Comparison of ENCODE assay signal across 9 mouse cellular contexts in the genomic region with DNA sequence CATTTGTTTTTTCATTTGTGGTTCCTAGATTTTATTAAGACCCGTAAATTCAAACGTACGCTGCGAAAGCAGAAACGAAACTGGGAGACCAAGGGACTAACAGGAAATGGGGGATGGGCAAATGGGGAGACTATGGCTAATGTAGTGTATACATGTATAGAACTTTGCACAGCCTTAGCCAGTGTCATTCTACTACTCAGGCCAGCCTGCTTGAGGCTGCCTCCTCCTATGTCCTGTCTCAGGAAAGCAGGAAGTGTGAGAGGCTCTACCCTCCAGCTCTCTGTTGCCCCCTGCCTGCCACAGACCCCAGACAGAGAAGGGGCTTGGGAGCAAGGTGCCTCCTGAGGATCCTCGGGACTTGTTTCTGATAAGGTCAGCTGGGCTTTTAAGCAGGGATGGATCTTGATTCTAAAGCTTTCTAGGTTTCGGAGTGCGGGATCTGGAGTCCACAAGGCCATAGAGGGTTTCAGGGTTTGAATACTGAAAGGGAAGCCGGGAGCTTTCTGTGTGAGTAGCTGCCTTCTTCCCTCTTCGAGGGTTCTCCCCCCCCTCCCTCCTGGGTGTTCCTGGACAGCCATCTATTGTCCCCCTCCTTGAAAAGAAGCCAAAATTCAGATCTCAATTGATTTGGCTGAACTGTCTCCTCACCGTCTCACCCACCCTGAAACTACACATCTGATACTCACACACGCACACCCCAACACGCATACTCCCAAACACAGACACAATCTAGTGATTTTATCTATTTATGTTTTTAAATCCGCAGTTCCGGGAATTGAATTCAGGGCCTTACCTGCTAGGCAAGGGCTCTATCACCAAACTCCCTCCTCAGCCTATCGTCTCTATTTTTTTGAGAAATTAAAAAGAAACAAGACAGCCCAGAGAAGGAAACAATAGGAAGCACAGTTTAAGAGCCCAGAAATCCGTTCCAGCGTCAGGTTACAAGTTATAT. TPM values are rescaled to one million over a fixed set of nuclear protein-coding genes. Genes with fewer than 3 reads are reported as not detected.
A peak's percentile ranks its signal among the peaks of the same experiment; 100 is the strongest.
DNase-seq lines count a peak whose midpoint lies in the region; ATAC-seq and TF ChIP-seq lines count a peak whose summit lies in the region.
"Had no signal": no experiment of that assay in that cellular context is flagged by ENCODE, and none has a peak within 500 bp of the region (broad histone marks: within the 10 kb centered on the region; RNA-seq: fewer than 3 reads in every experiment).

No protein-coding gene starts in this region.

- H3K36me3 ChIP-seq in liver, adult 2 months (ENCODE audit: control insufficient read depth, insufficient read depth, low read length), result peaks cover 8% of the 10 kb centered on the region; the same call in 1 of the 2 replicates

- intact Hi-C loops in left cerebral cortex, postnatal 14 days (cut with DNase I), result no loop called here
- intact Hi-C loops in left cerebral cortex, postnatal 36 days (cut with DNase I), result no loop called here
- intact Hi-C loops in heart, postnatal 25 days (cut with DNase I), result loop anchor here (2.0 kb wide), 1 partner anchor 32 kb away; no protein-coding TSS in a partner anchor

- TF ChIP-seq CTCF in liver, adult 2 months (IDR thresholded peaks at IDR 0.05; ENCODE audit: low read depth, low read length), result peak; percentile 65
- TF ChIP-seq CTCF in olfactory bulb, adult 2 months (IDR thresholded peaks at IDR 0.05; ENCODE audit: insufficient read depth, low read depth, low read length), result no peak

- peaks cover 28% of the 10 kb centered on the region for H3K79me2 ChIP-seq in liver, adult 2 months (ENCODE audit: control insufficient read depth, insufficient read depth, low read length)

- H3K4me3 ChIP-seq in liver, adult 2 months (ENCODE audit: insufficient read depth, low read depth, low read length), result peak overlapping the region; percentile 5; the same call in 1 of the 2 replicates
- H3K4me3 ChIP-seq in olfactory bulb, adult 2 months (ENCODE audit: insufficient read depth, low read depth, low read length), result peak overlapping the region; percentile 1; the same call in 1 of the 2 replicates
- H3K4me3 ChIP-seq: myocyte had no signal

- no peak for TF ChIP-seq POLR2A in liver, adult 2 months (IDR thresholded peaks at IDR 0.05; ENCODE audit: extremely low read depth, insufficient read depth, low read length)
- TF ChIP-seq POLR2A in olfactory bulb, adult 2 months (IDR thresholded peaks at IDR 0.05; ENCODE audit: insufficient read depth, low read depth, low read length), result no peak

- 73% methylated on average over 18 of the region's 18 CpGs for WGBS in liver, adult 2 months
- WGBS in olfactory bulb, adult 2 months, result 73% methylated on average over 18 of the region's 18 CpGs

- no peak for ATAC-seq in cerebellum, adult (ENCODE audit: insufficient number of reproducible peaks, low FRiP score, low TSS enrichment)

- H3K27me3 ChIP-seq in liver, adult 2 months (ENCODE audit: control insufficient read depth, insufficient read depth, low read length), result no peaks in the 10 kb centered on the region

- peak; percentile 13 to 37 for DNase-seq in left cerebral cortex, postnatal 14 days (ENCODE audit: low spot score in 2 of 2)
- DNase-seq in left cerebral cortex, postnatal 36 days (ENCODE audit: low spot score in 2 of 2), result no peak
- peak; percentile 50 to 66 for DNase-seq in adrenal gland, postnatal 36 days
- DNase-seq in heart, postnatal 25 days (ENCODE audit: low spot score), result peak; percentile 48
- DNase-seq in liver, adult 2 months (ENCODE audit: extremely low read depth, low read depth, low spot score), result peak; percentile 42
- DNase-seq in retina, postnatal 1 day, result no peak

- H3K27ac ChIP-seq in liver, adult 2 months (replicated peaks; ENCODE audit: insufficient read depth, low read depth, low read length), result peak overlapping the region; percentile 31
- no peak overlapping the region for H3K27ac ChIP-seq in olfactory bulb, adult 2 months (ENCODE audit: insufficient read depth, low read depth, low read length)

- peak overlapping the region; percentile 5 for H3K9ac ChIP-seq in liver, adult 2 months (ENCODE audit: low read depth, low read length)

- H3K4me1 ChIP-seq in liver, adult 2 months (ENCODE audit: control insufficient read depth, insufficient read depth, low read length), result peaks cover under 1% of the 10 kb centered on the region; the same call in 1 of the 2 replicates
- H3K4me1 ChIP-seq in olfactory bulb, adult 2 months (ENCODE audit: control insufficient read depth, insufficient read depth, low read length), result no peaks in the 10 kb centered on the region

RNA-seq across cellular contexts. Expression of gene Casp8, which starts 7.4 kb away (rescaled TPM):
- total RNA-seq in left cerebral cortex, postnatal 14 days (2021), result 1 to 10 TPM; 4.2 to 4.7 TPM
- total RNA-seq in left cerebral cortex, postnatal 36 days (2021), result 1 to 10 TPM; 2.5 to 2.6 TPM
- 10 to 100 TPM; 20.3 to 22.3 TPM for total RNA-seq in adrenal gland, postnatal 36 days (2021)
- total RNA-seq in heart, postnatal 25 days (2021), result 1 to 10 TPM; 8.0 to 8.2 TPM
- 14.6 and 20.1 TPM in 2 replicates for total RNA-seq in liver, adult 2 months (2014; rRNA removed)
- 2.7 and 3.9 TPM in 2 replicates for polyA plus RNA-seq in liver, adult 2 months (2012; rRNA removed)
- not detected in 2 replicates for polyA plus RNA-seq in olfactory bulb, adult 2 months (2012; ENCODE audit: insufficient read depth, insufficient read length, low replicate concordance, missing spikeins)

Comparison
In these comparisons a context has a peak if more than half of its experiments do, and no peak if none do; other contexts are left out.
1. DNase-seq: peak in left cerebral cortex, postnatal 14 days (2 of 2), adrenal gland, postnatal 36 days (2 of 2), heart, postnatal 25 days (single experiment) and liver, adult 2 months (single experiment); none in left cerebral cortex, postnatal 36 days (0 of 2) and retina, postnatal 1 day (single experiment).